Mouse (Mus musculus) olfactory bulb, adult 2 months (tissue): ENCODE data around the gene Gm43191.

Experiments
- CTCF ChIP-seq: fragments of 200-500 bp; IDR thresholded peaks from 2 replicates; pipeline ENCODE4 v1.5.1; 2012; ENCODE audit warnings: low read depth, mild to moderate bottlenecking, low read length, moderate library complexity; ENCODE audit not compliant: insufficient read depth
- POLR2A ChIP-seq: fragments of 200-500 bp; IDR thresholded peaks from 2 replicates; pipeline ENCODE4 v1.6.1; 2012; ENCODE audit warnings: mild to moderate bottlenecking, low read depth, low read length, moderate library complexity; ENCODE audit not compliant: insufficient read depth

DNA sequence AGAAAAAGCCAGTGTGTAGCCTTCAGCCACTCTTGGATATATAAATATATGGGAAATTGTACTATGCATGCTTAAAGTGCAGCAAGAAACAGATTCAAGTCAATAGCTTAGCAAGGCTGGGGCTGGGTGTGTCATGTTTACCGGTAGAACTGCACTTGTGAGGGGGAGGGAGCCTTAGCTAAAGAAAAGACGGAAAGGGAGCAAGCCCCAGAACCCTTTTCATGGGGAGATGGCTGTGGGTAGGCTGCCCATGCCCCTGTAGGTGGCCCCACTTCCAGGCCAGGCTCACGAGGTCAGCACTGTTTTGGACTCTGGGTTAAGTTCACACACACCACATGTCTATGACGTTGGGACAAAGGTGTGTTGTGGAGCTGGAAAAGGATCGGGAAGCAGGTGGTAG, 45.3 kb downstream of the Gm43191 start:
- TF ChIP-seq CTCF (no peak), POLR2A (no peak)
